Mouse (Mus musculus): ENCODE measurements around the gene Tdgf1. TPM values are rescaled to one million over a fixed set of nuclear protein-coding genes. Genes with fewer than 3 reads are reported as not detected.

The Tdgf1 gene
- total and polyA plus RNA-seq, 3 experiments: not detected

DNA sequence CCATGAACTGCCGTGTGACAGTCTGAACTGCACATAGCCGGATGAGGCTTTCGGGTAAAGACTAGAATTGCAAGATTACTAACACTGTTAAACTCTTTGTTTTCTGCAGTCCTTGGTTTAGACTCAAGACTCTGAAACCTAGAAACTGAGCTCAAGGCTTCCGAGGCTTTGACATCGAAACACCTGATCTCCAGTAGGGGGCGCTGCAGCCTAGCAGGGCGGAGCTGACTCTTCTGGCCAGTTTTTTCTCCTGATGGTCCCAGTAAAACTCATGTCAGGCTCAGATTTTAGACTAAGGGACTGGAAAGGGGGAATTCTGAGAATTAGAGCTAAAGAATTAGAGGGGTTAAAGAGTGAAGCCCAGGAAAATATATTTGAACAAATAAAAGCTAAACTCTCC, 23.2 kb downstream of the Tdgf1 start (continued):
- TF ChIP-seq USF2 (conservative IDR thresholded peaks at IDR 0.05; ENCODE audit: low read depth, low read length) (no peak), MXI1 (IDR thresholded peaks at IDR 0.05; ENCODE audit: low read depth, low read length) (no peak), POLR2AphosphoS2 (IDR thresholded peaks at IDR 0.05; ENCODE audit: low read depth, low read length) (no peak), MAZ (IDR thresholded peaks at IDR 0.05; ENCODE audit: low read depth, low read length) (no peak), ZKSCAN1 (IDR thresholded peaks at IDR 0.05; ENCODE audit: borderline replicate concordance, low read depth, low read length) (no peak), SMC3 (IDR thresholded peaks at IDR 0.05; ENCODE audit: low read depth, low read length) (peak; percentile 67)

DNA sequence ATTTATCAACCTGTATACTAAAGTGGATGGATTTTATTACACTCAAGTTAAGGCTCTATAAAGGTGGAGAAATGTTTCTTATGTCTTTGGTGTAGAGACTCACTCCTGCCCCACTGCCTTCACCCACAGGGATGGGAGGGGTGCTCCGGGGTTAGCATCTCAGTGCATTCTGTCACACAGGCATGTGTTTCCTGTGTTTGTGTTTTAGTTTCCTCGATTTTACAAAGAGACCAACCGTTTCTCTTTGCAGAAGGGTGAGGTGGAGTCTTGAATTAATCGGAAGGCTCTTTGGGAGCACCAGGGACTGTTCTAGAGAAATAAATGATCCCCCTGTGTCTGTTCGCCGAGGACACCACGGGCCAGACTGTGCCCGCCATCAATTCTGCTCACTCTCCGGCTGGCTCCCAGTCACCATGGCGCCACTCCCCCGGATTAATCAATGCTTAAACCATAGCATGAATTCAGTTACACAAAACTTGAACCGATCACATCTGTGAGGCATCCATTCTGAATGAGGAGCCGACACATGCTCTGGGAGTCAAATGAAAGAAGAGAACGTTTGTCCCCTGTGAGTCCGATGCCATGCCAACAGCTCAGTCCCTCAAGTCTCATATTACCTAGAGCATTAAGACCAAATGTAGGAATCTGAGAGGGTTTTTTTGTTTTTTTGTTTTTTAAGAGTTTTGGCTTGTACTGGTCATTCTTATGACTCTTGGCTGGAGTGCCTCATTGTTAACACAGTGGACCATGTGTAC, 25.1 kb downstream of the Tdgf1 start:
- no peak for DNase-seq (ENCODE audit: extremely low read depth)
- Histone ChIP-seq H3K4me1 (ENCODE audit: control insufficient read depth in 1 of 2, insufficient read depth in 2 of 2) (no peaks in the 10 kb centered on the region), H3K27ac (ENCODE audit: insufficient read depth, low read depth) (no peak overlapping the region), H3K4me2 (ENCODE audit: insufficient read depth, low read depth, poor library complexity, severe bottlenecking) (no peak overlapping the region), H3K36me3 (replicated peaks in 1 of 2; ENCODE audit: control insufficient read depth in 1 of 2, insufficient read depth in 1 of 2, low read length in 1 of 2) (no peaks in the 10 kb centered on the region), H3K27me3 (replicated peaks) (no peaks in the 10 kb centered on the region), H3K9ac (ENCODE audit: insufficient read depth, low read depth) (no peak overlapping the region), H3K9me3 (replicated peaks; ENCODE audit: low read length) (no peaks in the 10 kb centered on the region), H3K79me2 (replicated peaks; ENCODE audit: control insufficient read depth, extremely low read depth, insufficient read depth, poor library complexity, severe bottlenecking) (no peaks in the 10 kb centered on the region), H3K4me3 (replicated peaks in 1 of 3; ENCODE audit: low read depth in 2 of 3, low read length in 2 of 3, poor library complexity in 1 of 3) (no peak overlapping the region)
- in situ Hi-C loops (cut with MboI; ENCODE audit: low pct_ligation_motif_present, low pct_unique_long_range_greater_than_20kb, low sequenced_read_pairs): no loop called here
- no peak for TF ChIP-seq HCFC1 (IDR thresholded peaks at IDR 0.05; ENCODE audit: low read depth, low read length)
- TF ChIP-seq MEF2A (IDR thresholded peaks at IDR 0.05; ENCODE audit: borderline replicate concordance, low read depth, low read length): no peak
- no peak for TF ChIP-seq SMC3 (IDR thresholded peaks at IDR 0.05; ENCODE audit: low read depth, low read length)
- TF ChIP-seq ELF1 (IDR thresholded peaks at IDR 0.05; ENCODE audit: low read depth, low read length): no peak
- no peak for TF ChIP-seq CHD2 (IDR thresholded peaks at IDR 0.05; ENCODE audit: low read length)
- TF ChIP-seq NELFE (IDR thresholded peaks at IDR 0.05; ENCODE audit: low read depth, low read length): no peak
- no peak for TF ChIP-seq KAT2A (IDR thresholded peaks at IDR 0.05; ENCODE audit: insufficient replicate concordance, low read length)
- no peak for TF ChIP-seq SIN3A (IDR thresholded peaks at IDR 0.05; ENCODE audit: low read length)
- TF ChIP-seq ETS1 (conservative IDR thresholded peaks at IDR 0.05; ENCODE audit: low read depth, low read length): no peak
- TF ChIP-seq USF1 (IDR thresholded peaks at IDR 0.05; ENCODE audit: low read depth, low read length): no peak
- no peak for TF ChIP-seq IRF4 (IDR thresholded peaks at IDR 0.05; ENCODE audit: low read depth, low read length)
- TF ChIP-seq PAX5 (IDR thresholded peaks at IDR 0.05; ENCODE audit: low read length): no peak
- no peak for TF ChIP-seq TBP (conservative IDR thresholded peaks at IDR 0.05; ENCODE audit: low read depth, low read length)
- no peak for TF ChIP-seq USF2 (conservative IDR thresholded peaks at IDR 0.05; ENCODE audit: low read depth, low read length)
- TF ChIP-seq MXI1 (IDR thresholded peaks at IDR 0.05; ENCODE audit: low read depth, low read length): no peak
- TF ChIP-seq RAD21 (IDR thresholded peaks at IDR 0.05; ENCODE audit: low read depth, low read length): no peak
- TF ChIP-seq JUN (IDR thresholded peaks at IDR 0.05; ENCODE audit: insufficient read depth, low read depth, low read length): no peak
- dilution Hi-C loops (cut with MboI; ENCODE audit: extremely low pct_ligation_motif_present, extremely low pct_unique_long_range_greater_than_20kb, low sequenced_read_pairs): no loop called here

Data from CH12.LX (cell line).